Mouse (Mus musculus): ENCODE results near the gene Rab20. TPM values are rescaled to one million over a fixed set of nuclear protein-coding genes. Genes with fewer than 3 reads are reported as not detected.
A peak's percentile ranks its signal among the peaks of the same experiment; 100 is the strongest.

Gene Rab20
- 0.99 and 1.9 TPM in 2 replicates for polyA plus RNA-seq (2016; fragmentation: Nextera tagmentation; extraction: Ambion mirVana)

DNA sequence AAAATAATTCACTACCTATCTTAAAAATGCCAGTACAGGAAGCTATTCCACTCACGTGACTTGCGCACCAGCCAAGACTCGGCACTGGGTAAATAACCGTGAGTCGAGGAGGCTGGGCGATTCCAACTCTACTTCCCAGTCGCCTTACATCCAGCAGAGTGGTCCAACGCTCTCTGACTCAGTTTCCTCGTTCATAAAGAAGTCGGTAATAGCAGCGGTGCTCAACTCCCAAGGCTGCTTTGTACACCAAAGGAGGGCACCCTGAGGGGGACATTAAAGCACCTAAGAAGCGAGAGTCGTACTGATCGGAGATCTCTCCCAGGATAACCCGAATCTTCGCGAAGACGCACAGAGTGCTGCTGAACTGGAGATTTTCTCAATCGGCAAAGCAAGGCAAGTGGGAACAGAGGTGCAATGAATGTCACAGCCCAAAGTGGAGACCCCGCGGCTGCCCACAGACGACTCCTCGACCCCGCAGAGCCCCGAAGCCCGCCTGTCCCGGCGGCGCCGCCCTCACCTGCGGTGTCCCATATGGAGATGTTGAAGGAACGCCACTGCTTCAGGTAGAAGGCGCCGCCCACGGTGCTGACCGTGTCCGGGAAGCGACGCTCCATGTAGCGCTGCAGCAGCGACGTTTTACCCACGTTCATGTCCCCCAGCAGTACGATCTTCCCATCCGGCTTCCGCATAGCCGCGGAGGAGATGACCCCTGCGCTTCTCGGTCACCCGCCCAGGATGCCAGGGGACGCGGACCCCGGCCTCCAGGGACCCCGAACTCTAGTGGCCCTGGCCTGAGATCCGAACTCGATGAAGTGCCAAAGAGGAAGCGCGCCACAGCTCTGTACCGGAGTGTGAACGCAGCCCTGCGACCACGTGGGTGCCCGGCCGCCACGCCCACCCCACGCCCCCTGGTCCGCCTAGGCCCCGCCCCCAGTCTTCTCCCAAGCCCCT is at the start of gene Rab20:
Rab20 (minus strand) TSS at position 900 of the 951 bp plus-strand sequence.
- no peaks in the 10 kb centered on the region for H3K36me3 ChIP-seq
- peaks cover 99% of the 10 kb centered on the region for H3K27me3 ChIP-seq (ENCODE audit: low read depth, poor library complexity, severe bottlenecking)
- 0 out of 2 replicates have a peak within 1 kb of the TSS, but pooled peaks have one; percentile 42 for H3K27ac ChIP-seq
- peaks cover 60% of the 10 kb centered on the region for H3K4me1 ChIP-seq
- H3K4me3 ChIP-seq: peak within 1 kb of the TSS; percentile 62
- peak; percentile 89 for DNase-seq (ENCODE audit: low spot score)
- under 1% methylated on average over 69 of the region's 69 CpGs for WGBS
- no peaks in the 10 kb centered on the region for H3K9me3 ChIP-seq (replicated peaks)

DNA sequence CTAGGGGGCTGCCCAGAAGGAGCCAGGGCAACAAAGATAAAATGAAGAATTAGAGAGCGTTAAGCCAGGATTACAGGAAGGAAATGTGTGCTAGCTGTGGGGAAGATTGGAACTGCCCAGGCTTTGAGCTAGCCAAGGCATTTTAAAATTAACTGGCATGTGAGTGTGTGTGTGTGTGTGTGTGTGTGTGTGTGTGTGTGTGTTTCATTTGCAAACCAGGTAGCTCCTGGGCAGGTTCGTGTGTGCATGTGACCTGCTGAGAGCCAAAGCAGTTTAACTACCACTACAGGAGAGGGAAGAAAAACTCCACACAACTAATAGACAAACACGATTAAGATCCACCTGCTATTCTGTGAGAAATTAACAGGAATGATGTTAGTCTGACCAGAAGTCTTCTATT is 44.8 kb upstream of the Rab20 start:
- DNase-seq (ENCODE audit: low spot score): no peak
- Histone ChIP-seq H3K36me3 (peaks cover 39% of the 10 kb centered on the region), H3K4me1 (no peaks in the 10 kb centered on the region; the same call in 1 of the 2 replicates), H3K9me3 (replicated peaks) (no peaks in the 10 kb centered on the region), H3K27ac (no peak overlapping the region), H3K4me3 (no peak overlapping the region), H3K27me3 (ENCODE audit: low read depth, poor library complexity, severe bottlenecking) (no peaks in the 10 kb centered on the region)
- WGBS: 90% methylated on average over 3 of the region's 3 CpGs

DNA sequence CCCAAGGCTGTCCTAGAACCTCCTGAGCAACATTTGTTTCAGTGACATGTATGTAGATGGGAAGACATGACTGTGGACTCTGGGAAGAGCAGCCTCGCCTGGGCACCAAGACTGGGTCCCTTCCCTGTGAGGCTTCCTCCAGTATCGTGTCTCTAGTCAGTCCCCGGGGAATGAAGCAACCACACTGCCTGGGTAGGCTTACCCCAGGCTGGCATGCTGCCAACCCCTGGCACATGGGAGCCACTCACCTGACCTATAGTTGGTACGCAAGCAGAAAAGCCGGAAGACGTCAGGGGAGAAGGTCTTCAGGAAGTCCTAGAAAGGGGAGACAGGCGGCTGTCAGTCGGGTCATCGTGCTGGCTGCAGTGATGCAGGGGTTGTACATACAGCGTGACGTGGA is 40.2 kb upstream of the Rab20 start:
- H3K4me3 ChIP-seq: no peak overlapping the region
- no peaks in the 10 kb centered on the region for H3K27me3 ChIP-seq (ENCODE audit: low read depth, poor library complexity, severe bottlenecking)
- DNase-seq (ENCODE audit: low spot score): no peak
- H3K9me3 ChIP-seq (replicated peaks): no peaks in the 10 kb centered on the region
- H3K4me1 ChIP-seq: no peaks in the 10 kb centered on the region
- 96% methylated on average over 11 of the region's 11 CpGs for WGBS
- peaks cover 76% of the 10 kb centered on the region for H3K36me3 ChIP-seq
- no peak overlapping the region for H3K27ac ChIP-seq

DNA sequence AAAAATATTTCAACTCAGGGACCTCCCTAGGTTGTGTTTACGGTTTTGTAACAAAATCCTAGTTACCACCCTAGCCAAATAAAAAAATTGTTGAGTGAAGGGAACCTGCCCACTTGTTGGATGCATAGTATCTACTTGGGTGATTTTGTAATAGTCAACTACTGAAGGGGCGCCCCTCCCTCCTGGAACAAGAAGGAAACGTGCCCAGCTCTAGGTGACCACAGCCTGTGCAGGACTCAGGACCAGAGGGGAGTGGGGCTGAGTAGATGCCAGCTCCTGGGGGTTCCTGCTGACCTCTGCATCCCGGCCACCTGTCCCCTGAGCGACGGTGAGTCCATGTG is 39.5 kb upstream of the Rab20 start:
- DNase-seq (ENCODE audit: low spot score): no peak
- Histone ChIP-seq H3K9me3 (replicated peaks) (no peaks in the 10 kb centered on the region), H3K27me3 (ENCODE audit: low read depth, poor library complexity, severe bottlenecking) (no peaks in the 10 kb centered on the region), H3K4me3 (no peak overlapping the region), H3K27ac (no peak overlapping the region), H3K4me1 (no peaks in the 10 kb centered on the region), H3K36me3 (peaks cover 82% of the 10 kb centered on the region)
- WGBS: 93% methylated on average over 6 of the region's 6 CpGs

DNA sequence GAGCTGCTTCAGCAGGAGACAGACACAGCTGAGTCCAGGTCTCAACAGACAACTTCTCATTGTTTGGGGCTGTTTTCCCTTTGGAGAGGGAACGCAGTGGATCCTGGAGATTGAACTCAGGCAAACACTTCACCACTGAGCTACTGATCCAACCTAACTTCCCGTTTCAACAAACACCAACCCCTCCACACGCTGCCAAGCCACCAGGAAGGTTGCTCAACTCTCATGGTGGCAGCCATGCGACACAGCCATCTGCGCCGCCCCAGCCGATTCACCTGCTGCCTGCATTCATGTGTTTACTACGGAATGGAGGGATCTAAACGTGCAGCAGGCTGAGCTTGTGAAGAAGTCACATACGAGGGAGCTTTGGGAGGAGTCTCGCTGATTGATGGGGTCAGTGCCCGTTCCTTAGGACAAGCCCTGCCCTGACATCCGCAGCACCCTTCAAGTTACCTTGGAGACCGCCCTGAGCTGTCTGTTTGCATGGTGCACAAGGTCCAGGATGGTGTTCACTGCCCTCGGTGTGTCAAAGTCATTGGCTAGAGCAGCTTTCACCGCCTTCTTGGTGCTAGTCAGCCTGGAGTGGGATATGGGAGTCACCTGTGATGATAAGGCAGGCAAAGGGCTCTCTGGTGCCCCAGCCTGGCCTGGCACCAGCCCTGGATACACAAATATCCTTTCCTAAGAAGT is 39.0 kb upstream of the Rab20 start:
- Histone ChIP-seq H3K27me3 (ENCODE audit: low read depth, poor library complexity, severe bottlenecking) (no peaks in the 10 kb centered on the region), H3K9me3 (replicated peaks) (no peaks in the 10 kb centered on the region), H3K27ac (no peak overlapping the region), H3K36me3 (peaks cover 87% of the 10 kb centered on the region), H3K4me3 (no peak overlapping the region), H3K4me1 (no peaks in the 10 kb centered on the region)
- no peak for DNase-seq (ENCODE audit: low spot score)
- 89% methylated on average over 16 of the region's 16 CpGs for WGBS

DNA sequence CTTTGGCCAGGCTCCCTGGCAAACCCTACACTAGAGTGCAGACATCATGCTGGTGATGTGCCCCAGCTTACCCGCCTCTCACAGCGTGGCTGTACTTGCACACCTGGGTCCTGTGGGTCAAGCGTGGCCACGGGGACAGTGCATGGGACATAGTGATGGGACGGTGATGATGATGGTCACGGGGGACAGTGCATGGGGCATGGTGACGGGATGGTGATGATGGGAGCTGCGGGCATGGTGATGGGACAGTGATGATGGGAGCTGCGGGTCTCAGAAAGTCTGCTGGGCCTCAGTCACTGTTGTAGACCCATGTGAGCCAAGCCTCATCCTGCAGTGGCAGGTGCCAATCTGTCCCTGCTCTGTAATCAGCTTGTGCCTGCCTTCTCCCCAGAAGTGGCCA is 37.8 kb upstream of the Rab20 start:
- Histone ChIP-seq H3K9me3 (replicated peaks) (no peaks in the 10 kb centered on the region), H3K36me3 (peaks cover 90% of the 10 kb centered on the region), H3K27me3 (ENCODE audit: low read depth, poor library complexity, severe bottlenecking) (no peaks in the 10 kb centered on the region), H3K4me3 (no peak overlapping the region), H3K27ac (no peak overlapping the region), H3K4me1 (no peaks in the 10 kb centered on the region)
- WGBS: 95% methylated on average over 9 of the region's 9 CpGs
- no peak for DNase-seq (ENCODE audit: low spot score)

DNA sequence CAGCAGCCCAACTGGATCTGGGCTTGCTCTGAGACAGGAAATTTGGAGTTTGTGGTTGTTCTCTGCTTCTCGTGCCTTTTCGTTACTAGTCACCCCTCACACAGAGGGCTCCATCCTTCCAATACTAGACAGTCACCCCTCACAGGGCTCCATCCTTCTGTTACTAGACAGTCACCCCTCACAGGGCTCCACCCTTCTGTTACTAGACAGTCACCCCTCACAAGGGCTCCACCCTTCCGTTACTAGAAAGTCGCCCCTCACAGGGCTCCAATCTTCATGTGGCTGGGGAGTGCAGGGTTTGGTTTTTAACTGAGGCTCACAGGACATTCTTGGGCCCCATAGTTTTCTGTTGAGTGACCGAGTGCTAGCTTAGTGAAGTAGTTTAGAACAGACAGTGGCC is 34.7 kb upstream of the Rab20 start:
- Histone ChIP-seq H3K4me1 (no peaks in the 10 kb centered on the region), H3K36me3 (peaks cover 99% of the 10 kb centered on the region), H3K9me3 (replicated peaks) (no peaks in the 10 kb centered on the region), H3K27me3 (ENCODE audit: low read depth, poor library complexity, severe bottlenecking) (no peaks in the 10 kb centered on the region), H3K27ac (no peak overlapping the region), H3K4me3 (no peak overlapping the region)
- 91% methylated on average over 5 of the region's 5 CpGs for WGBS
- no peak for DNase-seq (ENCODE audit: low spot score)

DNA sequence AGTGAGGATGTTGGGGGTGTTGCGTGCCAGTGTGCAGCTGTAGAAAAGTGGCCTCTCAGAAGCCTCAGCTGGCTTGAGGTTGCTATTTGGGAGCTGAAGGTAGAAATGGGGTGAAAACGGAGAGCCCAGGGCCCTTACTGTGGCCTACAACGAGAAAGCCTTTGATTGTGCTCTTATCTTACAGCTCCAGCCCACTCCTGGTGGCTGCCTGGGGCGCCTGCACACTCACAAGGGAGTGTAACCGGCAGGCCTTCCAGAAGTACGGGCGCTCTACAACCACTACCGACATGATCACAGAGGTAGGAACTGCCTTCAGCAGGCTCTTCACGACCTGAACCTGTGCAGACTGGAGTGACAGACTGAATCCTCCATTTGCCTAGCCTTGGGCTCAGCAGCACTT is 34.2 kb upstream of the Rab20 start:
- H3K36me3 ChIP-seq: peaks cover 99% of the 10 kb centered on the region
- DNase-seq (ENCODE audit: low spot score): no peak
- 91% methylated on average over 9 of the region's 9 CpGs for WGBS
- H3K27ac ChIP-seq: no peak overlapping the region
- H3K4me1 ChIP-seq: no peaks in the 10 kb centered on the region
- no peaks in the 10 kb centered on the region for H3K27me3 ChIP-seq (ENCODE audit: low read depth, poor library complexity, severe bottlenecking)
- no peak overlapping the region for H3K4me3 ChIP-seq
- H3K9me3 ChIP-seq (replicated peaks): no peaks in the 10 kb centered on the region

DNA sequence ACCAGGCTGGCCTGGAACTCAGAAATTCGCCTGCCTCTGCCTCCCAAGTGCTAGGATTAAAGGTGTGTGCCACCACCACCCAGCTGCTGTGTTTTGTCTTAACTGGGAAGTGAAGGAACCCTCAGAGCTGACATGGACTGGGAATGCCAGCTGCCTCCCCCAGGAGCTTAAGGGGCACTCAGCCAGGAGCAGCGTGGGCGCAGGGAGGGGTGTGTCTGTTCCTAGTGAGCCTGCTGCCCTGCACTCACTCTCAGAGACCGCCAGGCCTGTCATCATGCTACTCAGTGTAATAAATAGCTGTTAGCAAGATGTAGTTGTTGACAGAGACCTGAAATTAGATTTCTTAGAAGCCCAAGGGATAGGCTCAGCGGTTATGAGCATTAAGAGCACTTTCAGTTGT is 32.5 kb upstream of the Rab20 start:
- H3K4me3 ChIP-seq: no peak overlapping the region
- H3K9me3 ChIP-seq (replicated peaks): no peaks in the 10 kb centered on the region
- no peak for DNase-seq (ENCODE audit: low spot score)
- no peaks in the 10 kb centered on the region for H3K27me3 ChIP-seq (ENCODE audit: low read depth, poor library complexity, severe bottlenecking)
- peaks cover 6% of the 10 kb centered on the region for H3K4me1 ChIP-seq
- peaks cover 99% of the 10 kb centered on the region for H3K36me3 ChIP-seq
- 90% methylated on average over 5 of the region's 5 CpGs for WGBS
- H3K27ac ChIP-seq: no peak overlapping the region

DNA sequence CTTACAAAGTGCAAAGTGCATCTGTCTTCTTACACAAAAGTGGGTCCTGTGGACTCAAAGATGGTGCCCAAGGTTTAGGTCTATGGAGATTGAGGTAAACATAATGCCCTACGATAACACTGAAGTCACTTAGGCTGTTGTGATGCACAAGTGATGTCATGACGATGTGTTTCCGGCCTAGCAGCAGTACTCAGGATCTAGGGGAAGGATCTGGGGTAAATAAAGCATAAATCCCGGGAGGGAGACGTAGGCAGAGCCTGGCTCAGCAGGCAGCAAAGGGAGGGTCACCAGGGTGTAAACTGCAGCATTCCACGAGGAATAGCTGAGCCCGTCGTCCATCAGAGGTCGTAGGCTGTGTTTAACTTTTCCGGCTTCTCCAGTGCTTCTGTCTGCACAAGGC is 30.4 kb upstream of the Rab20 start:
- DNase-seq (ENCODE audit: low spot score): no peak
- H3K36me3 ChIP-seq: peaks cover 99% of the 10 kb centered on the region
- WGBS: 90% methylated on average over 10 of the region's 10 CpGs

DNA sequence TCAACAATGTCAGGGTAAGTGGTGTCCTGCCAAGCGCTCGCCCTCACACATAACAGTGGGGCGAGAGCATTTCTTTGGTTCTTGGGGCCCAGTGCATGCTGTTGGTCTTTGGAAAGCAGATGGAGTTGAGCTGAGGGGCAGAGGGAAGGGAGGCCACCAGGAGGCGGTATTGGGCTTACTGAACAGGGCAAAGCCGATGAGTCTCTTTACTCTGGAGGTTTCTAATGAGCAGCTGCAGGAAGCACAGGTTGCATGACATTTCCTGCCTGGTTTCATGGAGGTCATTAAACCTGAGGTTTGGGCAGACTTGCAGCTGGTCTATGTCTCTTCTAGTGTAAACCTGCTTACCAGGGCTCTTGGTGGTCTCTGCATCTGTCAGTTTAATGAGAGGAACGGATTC is 28.3 kb upstream of the Rab20 start:
- Histone ChIP-seq H3K27ac (no peak overlapping the region), H3K4me3 (no peak overlapping the region), H3K27me3 (ENCODE audit: low read depth, poor library complexity, severe bottlenecking) (no peaks in the 10 kb centered on the region), H3K36me3 (peaks cover 98% of the 10 kb centered on the region), H3K4me1 (peaks cover 6% of the 10 kb centered on the region), H3K9me3 (replicated peaks) (no peaks in the 10 kb centered on the region)
- peak; percentile 74 for DNase-seq (ENCODE audit: low spot score)
- 75% methylated on average over 6 of the region's 6 CpGs for WGBS

More for the DNA sequence above, 30.4 kb upstream of the Rab20 start:
- no peaks in the 10 kb centered on the region for H3K27me3 ChIP-seq (ENCODE audit: low read depth, poor library complexity, severe bottlenecking)
- no peak overlapping the region for H3K4me3 ChIP-seq
- no peaks in the 10 kb centered on the region for H3K9me3 ChIP-seq (replicated peaks)
- H3K4me1 ChIP-seq: peaks cover 6% of the 10 kb centered on the region
- no peak overlapping the region for H3K27ac ChIP-seq

DNA sequence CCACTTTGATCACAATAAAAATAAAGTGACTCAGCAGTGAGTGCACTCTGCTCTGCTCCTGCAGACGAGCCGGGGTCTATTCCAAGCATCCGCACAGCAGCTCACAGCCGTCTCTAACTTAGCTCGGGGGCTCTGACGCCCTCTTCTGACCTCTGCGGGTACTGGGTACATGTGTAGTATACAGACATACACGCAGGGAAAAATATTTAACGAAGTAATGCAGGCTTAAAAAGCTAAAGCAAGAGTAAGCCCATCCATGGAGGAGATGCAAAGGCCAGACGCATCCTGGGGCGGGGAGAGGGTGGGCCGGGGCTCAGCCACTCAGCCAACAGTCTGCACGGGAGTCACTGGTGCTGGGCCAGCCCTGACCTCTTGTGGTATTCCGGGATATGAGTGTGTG is 27.6 kb upstream of the Rab20 start:
- Histone ChIP-seq H3K36me3 (peaks cover 92% of the 10 kb centered on the region), H3K27me3 (ENCODE audit: low read depth, poor library complexity, severe bottlenecking) (no peaks in the 10 kb centered on the region), H3K4me3 (no peak overlapping the region), H3K4me1 (peaks cover 6% of the 10 kb centered on the region), H3K27ac (no peak overlapping the region), H3K9me3 (replicated peaks) (no peaks in the 10 kb centered on the region)
- WGBS: 89% methylated on average over 14 of the region's 14 CpGs
- no peak for DNase-seq (ENCODE audit: low spot score)

DNA sequence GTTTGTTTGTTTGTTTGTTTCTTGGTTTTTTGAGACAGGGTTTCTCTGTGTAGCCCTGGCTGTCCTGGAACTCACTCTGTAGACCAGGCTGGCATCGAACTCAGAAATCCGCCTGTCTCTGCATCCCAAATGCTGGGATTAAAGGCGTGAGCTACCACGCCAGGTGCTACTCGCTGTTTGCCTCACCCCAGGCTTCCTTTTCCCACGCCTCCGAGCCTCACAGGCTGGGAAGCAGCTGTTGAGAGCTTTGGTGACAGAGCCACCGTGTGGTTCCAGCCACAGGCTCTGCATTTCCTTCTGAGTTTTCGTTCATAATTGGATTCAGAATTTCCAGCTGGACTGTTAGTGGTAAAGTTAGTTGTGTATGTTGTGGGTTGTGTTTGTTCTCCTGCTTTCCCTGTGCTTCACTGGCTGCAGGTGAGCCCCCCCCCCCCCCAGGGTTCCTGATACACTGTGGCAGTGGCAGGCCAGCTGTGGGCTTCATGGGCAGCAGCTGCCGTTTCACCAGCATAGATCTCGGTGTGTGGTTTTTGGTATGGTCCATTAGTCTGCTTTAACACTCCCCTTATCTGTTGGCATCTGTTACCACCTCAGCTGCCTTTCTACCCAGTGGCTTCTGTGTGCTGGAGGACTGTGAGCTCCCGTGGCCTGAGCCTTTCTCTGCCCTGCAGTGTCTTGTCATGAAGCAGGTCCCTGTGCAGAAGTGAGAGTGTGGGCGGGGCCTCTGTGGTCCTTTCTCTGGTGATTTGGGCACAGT is 25.1 kb upstream of the Rab20 start:
- Histone ChIP-seq H3K27ac (no peak overlapping the region), H3K36me3 (peaks cover 84% of the 10 kb centered on the region), H3K4me3 (no peak overlapping the region), H3K4me1 (peaks cover 8% of the 10 kb centered on the region), H3K9me3 (replicated peaks) (no peaks in the 10 kb centered on the region), H3K27me3 (ENCODE audit: low read depth, poor library complexity, severe bottlenecking) (no peaks in the 10 kb centered on the region)
- 88% methylated on average over 13 of the region's 13 CpGs for WGBS
- DNase-seq (ENCODE audit: low spot score): no peak
